Mouse (Mus musculus) layer of hippocampus, adult 11-12 months (tissue): ENCODE results near the gene Aire.

Source experiments
- DNase-seq: peaks from one replicate; pipeline ENCODE4 v3.0.0; 2022; ENCODE audit warnings: low spot score

Gene Aire

DNA sequence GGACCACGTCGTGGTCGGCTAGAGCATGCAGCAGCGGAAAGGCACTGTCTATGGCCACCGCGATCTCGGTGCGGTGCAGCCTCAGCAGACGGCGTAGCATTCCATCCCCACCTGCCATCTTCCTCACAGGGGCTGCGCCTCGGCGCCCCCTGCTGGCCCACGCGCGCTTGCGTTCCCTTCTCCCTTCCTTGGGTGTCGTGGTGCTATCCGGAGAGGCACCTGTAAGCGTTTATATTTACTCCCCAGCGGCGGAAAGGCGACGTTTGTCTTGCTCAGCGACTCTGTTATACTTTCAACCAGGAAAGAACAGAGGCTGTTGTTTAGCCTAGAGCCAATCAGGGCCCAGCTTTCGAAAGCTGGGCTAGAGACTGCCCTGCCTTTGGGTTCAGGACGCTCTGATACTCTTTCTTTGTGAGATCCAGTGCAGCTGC is at the start of gene Aire:
Aire (minus strand) TSS at position 205 of the 431 bp plus-strand sequence.
- DNase-seq: peak; percentile 70

- no peak for DNase-seq
Observed at GRCm38 (mm10) chr10:78092725-78093029, 49.3 kb upstream of the Aire start.

- no peak for DNase-seq
Observed at GRCm38 (mm10) chr10:78091865-78092724, 48.7 kb upstream of the Aire start.

DNA sequence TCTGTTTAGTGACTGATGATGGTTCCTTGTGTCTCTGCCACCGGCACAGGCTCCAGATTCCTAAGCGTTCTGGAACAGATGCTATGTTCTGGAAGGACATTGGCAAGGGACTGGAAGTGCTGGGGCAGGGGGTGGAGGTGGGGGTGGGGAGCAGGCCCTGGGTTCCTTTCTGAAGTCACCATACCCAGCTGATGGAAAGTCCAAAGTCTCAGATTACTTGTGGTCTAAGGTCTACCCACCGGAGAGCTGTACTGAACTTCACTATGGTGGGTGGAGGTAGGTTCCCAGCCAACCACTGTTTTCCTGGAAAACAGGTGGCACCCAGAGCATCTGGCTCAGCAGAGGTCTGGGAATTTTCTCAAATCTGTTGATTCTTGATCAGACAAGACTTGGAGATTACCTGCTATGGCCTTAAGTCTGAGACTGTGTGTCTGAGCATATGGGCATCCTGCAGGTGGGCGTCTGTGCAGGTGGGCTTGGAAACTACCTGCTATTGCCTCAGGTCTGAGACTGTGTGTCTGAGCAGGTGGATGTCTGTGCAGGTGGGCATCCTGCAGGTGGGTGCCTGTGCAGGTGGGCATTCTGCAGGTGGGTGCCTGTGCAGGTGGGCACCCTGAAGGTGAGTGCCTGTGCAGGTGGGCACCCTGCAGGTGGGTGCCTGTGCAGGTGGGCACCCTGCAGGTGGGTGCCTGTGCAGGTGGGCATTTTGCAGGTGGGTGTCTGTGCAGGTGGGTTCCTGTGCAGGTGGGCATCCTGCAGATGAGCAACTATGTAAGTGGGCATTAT is 47.5 kb upstream of the Aire start:
- no peak for DNase-seq

- DNase-seq: no peak
Observed at GRCm38 (mm10) chr10:78090246-78090645, 46.8 kb upstream of the Aire start.

DNA sequence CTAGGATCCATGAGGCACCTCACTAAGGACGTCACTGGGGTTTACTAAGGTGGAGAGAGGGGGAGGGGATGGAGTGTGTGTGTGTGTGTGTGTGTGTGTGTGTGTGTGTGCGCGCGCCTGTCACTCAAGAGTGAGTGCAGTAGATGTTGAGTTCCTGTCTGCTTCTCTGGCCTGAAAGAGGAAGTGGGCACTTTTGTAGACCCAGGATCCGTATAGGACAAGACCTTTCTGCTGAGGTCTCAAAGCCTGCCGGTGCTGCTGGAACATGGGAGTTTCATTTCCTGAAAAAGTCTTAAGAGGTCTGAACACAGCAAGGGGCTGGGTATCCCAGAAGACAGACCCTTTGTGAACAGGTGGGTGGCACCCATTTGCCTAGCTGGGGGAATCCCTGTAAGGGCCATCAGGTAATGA is 43.7 kb upstream of the Aire start:
- DNase-seq: peak; percentile 36

DNA sequence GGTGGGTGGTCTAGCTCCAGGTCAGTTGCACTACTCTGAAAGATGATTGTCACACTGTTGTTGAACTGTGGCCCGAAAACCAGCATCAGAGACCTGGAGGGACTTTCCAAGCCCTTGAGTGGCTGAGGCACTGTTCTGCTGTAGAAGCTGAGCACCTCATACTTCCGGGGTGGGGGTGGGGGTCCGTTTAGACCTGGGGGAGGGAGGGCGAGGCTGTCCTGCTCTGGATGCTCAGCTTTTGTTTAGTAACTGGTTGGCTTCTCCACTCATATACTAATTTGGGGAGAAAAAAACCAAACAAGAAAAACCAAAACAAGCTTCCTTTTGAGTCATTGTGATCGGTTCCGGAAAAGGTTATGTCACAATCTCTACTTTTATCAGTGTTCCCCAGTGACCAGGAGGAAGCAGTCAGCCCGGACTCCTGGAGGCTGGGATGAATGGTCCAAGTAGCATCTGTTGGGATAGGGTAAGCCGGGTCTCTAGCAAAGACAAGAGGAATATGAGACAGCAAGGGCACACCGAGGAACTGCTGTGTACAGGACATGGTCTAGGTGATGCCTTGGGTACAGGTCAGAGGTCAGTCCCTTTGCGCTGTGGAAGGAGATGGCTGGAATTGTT is 43.1 kb upstream of the Aire start:
- DNase-seq: no peak

DNA sequence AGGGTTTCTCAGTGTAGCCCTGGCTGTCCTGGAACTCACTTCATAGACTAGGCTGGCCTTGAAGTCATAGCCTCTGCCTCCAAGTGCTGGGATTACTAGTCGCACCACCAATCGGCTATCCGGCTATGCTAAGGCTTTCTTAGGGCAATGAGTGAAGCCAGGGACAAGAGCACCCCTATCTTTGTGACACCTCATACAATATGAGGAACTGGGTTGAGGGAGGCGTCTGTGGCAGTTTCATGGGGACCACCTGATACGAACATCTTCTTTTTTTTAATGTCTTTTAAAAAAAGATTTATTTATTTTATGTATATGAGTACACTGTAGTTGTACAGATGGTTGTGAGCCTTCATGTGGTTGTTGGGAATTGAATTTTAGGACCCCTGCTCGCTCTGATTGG is 42.3 kb upstream of the Aire start:
- no peak for DNase-seq

GRCm38 (mm10) chr10:78084073-78084472 is 40.7 kb upstream of the Aire start:
- DNase-seq: no peak

DNA sequence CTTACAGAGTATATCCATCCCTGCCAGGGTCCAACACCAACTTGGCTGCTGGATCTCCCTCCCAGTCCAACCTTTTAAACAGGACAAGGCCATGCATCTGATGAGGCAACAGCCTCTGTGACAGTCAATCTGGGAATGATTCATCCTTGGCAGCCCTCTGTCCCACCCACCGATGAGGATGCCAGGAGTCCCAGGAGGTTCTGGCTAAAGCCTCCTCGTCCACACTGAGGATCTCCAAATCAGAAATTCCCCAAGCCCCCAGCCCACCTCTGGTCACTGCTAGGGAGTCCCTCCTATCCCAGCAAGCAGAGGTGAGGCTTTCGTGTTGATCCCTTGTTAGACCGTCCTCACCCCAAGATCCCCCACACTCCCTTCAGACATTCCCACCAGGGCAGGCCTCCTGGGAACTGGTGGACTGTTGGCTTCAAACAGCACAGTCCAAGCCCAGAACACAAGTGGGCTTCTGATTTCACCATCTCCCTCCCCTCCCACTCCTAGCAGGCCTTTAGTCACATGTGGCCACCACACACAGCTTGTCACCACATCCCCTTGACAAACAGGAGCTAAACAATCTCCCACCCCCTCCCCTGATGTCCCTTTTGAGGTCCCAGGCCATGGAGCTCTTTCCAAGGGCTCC is 36.7 kb upstream of the Aire start:
- DNase-seq: no peak

- no peak for DNase-seq
Observed at GRCm38 (mm10) chr10:78078276-78078675, 34.9 kb upstream of the Aire start.

- no peak for DNase-seq
Observed at GRCm38 (mm10) chr10:78077862-78078261, 34.5 kb upstream of the Aire start.

DNA sequence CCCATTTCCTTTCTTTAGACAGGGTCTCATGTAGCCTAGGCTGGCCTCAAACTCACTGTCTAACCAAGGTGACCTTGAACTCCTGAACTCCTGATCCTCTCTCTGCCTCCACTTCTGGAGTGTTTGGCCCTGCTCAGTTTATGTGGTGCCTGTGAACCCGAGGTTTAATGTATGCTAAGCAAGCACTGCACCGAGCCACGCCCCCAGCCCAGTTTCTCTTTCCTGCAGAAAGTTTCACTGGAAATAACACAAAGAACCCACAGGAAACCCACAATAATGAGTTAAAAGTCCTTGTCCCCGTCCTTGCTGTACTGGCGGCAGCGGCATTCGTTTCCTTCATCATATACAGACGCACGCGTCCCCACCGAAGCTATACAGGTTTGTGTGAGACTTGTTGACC is 31.6 kb upstream of the Aire start:
- DNase-seq: no peak

- no peak for DNase-seq
Observed at GRCm38 (mm10) chr10:78074151-78074550, 30.7 kb upstream of the Aire start.

DNA sequence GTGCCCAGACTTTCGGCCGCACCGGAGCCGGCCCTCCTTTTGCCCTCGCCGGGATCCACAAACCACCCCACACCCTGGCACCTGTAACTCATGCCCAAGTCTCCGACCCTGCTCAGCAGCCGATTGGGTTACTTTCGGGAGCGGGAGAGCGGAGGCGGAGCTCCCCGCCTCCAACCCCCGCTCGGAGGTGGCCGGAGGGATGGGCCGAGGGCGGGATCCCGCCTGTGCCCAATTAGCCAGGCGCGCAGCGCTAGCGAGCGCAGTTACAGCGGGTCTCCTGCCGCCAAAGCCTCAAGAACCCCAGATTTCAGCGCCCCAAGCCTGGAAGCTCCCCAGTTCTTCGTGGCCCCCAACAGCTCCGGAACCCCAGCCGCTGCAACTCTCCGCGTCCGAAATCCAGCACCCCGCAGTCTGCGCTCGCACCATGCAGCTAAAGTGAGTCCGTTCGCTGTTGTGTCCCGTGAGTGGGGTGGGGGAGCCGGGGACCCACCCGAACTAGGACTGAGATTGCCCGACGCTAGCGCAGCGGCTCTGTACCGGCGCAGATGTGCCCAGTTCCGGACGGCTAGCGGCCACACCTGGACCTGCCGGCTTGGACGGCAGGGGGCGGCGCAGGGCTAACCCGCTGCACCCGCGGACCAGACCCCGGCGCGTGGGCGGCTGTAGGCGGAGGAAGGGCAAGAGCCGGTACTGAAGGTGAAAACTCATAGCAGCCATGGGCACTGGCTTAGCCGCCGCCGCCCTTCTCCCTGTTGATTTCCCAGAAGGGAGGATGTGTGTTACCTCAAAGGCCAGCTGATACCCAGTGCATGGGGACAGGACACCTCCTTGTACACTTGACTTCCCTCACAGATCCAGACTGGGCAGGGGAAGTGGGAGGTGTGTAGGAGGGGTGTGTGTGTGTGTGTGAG is 25.9 kb upstream of the Aire start, which contains the start of gene Icosl:
Icosl (plus strand) TSS at position 202 of the 911 bp plus-strand sequence.
- DNase-seq: peak; percentile 49

GRCm38 (mm10) chr10:78068541-78068940 is 25.1 kb upstream of the Aire start:
- no peak for DNase-seq

DNA sequence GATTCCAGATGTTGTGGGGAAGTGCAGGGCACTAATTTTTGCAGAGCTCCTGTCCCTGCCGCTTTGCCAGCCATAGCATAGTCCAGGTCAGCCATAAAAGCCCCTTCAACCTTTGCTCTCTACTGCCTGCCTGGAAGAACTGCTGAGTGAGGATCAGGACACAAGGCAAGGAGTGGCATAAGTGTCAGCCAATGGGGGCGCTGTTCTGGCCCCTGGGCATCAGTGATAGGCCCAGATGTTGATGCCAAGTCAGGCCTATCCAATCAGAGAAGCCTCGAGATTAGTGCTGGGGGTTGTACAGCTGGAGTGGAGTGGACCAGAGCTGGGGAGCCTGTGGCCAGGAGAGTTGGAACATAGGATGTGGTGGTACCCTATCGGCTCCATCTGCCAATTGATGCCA is 23.8 kb upstream of the Aire start:
- DNase-seq: no peak

DNA sequence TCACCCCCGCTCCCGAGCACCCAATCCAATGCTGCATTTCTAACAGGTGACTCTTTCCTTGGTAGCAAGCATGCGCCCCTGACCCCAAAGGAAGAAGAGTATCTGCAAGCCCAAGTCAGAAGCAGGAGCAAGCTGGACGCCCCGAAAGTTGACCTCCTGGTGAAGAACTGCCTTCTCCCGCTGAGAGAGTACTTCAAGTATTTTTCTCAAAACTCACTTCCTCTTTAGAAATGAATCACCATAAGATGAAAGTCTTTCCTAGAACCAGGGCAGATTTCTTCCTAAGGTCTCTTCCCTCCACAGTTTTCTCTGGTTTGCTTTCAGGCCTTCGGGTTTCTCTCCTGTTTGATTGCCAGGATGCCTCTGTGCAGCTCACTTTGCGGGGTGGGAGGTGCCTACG is 19.7 kb upstream of the Aire start:
- no peak for DNase-seq

DNA sequence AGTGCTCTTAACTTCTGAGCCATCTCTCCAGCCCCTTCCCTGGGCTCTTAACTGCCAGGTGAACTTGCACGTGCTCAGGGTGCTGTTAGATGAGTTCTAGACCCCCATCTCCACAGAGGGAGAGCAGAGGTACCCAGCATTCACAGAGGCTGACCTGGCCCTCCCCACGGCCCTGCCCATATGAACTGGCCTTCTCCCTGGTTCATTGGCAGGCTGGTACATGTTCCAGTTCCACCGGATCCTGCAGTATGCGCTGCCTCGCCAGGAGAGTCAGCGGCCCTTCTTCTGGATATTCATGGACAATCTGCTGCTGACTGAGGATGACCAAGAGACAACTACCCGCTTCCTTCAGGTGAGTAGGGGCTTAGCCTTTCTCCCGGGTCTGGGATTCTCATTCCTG is 13.6 kb upstream of the Aire start:
- DNase-seq: no peak

DNA sequence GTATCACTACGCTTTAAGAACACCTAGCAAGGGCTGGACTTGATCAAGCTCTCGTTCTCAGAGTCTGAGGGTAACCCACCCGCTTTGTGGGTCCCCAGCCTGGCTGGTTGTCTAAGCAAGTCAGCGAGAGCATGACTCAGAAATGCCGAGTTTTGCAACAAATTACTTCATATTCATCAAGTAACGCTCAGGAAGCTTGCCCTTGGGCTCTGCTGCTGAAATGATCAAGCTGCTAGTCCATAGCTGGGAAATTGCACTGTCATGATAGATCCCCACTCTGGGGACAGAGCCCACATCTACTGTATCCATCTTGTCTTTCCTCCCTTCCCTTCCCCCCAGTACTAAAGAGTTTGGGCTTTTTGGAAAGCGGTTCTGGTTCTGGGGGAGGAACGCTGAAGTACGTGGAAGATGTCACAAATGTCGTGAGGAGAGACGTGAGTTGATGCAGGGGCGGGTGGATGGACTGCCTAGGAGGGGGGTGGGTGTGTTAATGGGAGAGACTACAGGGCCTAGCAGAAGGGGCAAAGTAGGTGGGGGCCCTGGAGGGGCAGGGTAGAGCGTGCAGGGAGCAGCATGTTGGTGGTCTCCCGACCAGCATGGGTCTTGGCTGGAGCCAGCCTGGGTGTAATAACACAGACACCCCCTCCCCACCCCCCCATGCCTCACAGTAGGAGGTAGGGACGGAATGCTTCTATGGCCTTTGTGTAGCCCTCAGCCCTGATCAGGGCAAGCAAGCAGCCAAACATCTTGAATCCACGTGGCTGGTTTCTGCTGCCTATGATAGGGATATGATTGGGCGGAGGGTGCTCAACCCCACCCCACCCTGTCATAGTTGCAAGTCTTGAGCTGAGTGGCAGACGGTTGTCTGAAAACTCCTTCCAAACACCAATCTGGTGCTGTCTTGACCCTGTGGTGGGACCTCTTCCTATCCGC is 11.5 kb upstream of the Aire start:
- no peak for DNase-seq
